Mouse (Mus musculus) hindbrain, embryonic 16.5 days (tissue): ENCODE results near the gene Pou2f1. TPM values are rescaled to one million over a fixed set of nuclear protein-coding genes. Genes with fewer than 3 reads are reported as not detected.

ENCODE experiments used
- ATAC-seq: fragments of 200-750 bp; cut with Nextera tagmentation; 2 replicates; pipeline ENCODE4 v1.8.0; 2017; ENCODE audit warnings: moderate TSS enrichment, moderate library complexity
- H3K27ac ChIP-seq: fragments of 300-500 bp; sonication (generic); 2 replicates; pipeline ENCODE4 v1.5.1; 2014; ENCODE audit warnings: low read depth, mild to moderate bottlenecking, control low read depth, low read length, moderate library complexity
- H3K27me3 ChIP-seq: fragments of 300-500 bp; sonication (generic); replicated peaks from 2 replicates; pipeline ENCODE4 v1.6.1; 2014; ENCODE audit warnings: low read length; ENCODE audit not compliant: control insufficient read depth, insufficient read depth
- H3K36me3 ChIP-seq: fragments of 300-500 bp; sonication (generic); 2 replicates; pipeline ENCODE4 v1.6.1; 2014; ENCODE audit warnings: mild to moderate bottlenecking, low read length, moderate library complexity, mixed read lengths; ENCODE audit not compliant: control insufficient read depth, insufficient read depth
- H3K4me1 ChIP-seq: fragments of 300-500 bp; sonication (generic); 2 replicates; pipeline ENCODE4 v1.6.1; 2014; ENCODE audit warnings: low read depth, low read length; ENCODE audit not compliant: control insufficient read depth, insufficient read depth
- H3K4me2 ChIP-seq: fragments of 300-500 bp; sonication (generic); 2 replicates; pipeline ENCODE4 v1.6.1; 2014; ENCODE audit warnings: mild to moderate bottlenecking, low read length, control low read depth, moderate library complexity
- H3K4me3 ChIP-seq: fragments of 300-500 bp; sonication (generic); 2 replicates; pipeline ENCODE4 v1.5.1; 2014; ENCODE audit warnings: mild to moderate bottlenecking, low read length, control low read depth, moderate library complexity
- H3K9ac ChIP-seq: fragments of 300-500 bp; sonication (generic); 2 replicates; pipeline ENCODE4 v1.6.1; 2014; ENCODE audit warnings: low read depth, mild to moderate bottlenecking, control low read depth, low read length, moderate library complexity
- H3K9me3 ChIP-seq: fragments of 300-500 bp; sonication (generic); 2 replicates; pipeline ENCODE4 v1.6.1; 2014; ENCODE audit warnings: mild to moderate bottlenecking, low read length, moderate library complexity; ENCODE audit not compliant: control insufficient read depth
- WGBS: fragments of 180-500 bp; shearing (Covaris S2); extraction: QIAGEN DNeasy Blood & Tissue Kit; methylation state at CpG from one replicate; pipeline ENCODE4 v1.1.7; 2014; 5-methylcytosine and 5-hydroxymethylcytosine counted together
- polyA plus RNA-seq: library from polyadenylated mRNA; unstranded; fragments of >200 nt; fragmentation: Nextera tagmentation; extraction: Ambion mirVana; gene quantifications from 2 replicates; pipeline ENCODE4 v1.2.1, GENCODE M21; 2015

The Pou2f1 gene
- polyA plus RNA-seq, 1 experiment from 2014 or later = 14.3 TPM

- H3K27me3 ChIP-seq = no peaks in the 10 kb centered on the region
- no peaks in the 10 kb centered on the region for H3K36me3 ChIP-seq
- no peak overlapping the region for H3K9ac ChIP-seq
- ATAC-seq = peak; percentile 60; the same call in 1 of the 2 replicates
- no peaks in the 10 kb centered on the region for H3K9me3 ChIP-seq
- H3K4me1 ChIP-seq = no peaks in the 10 kb centered on the region
- no peak overlapping the region for H3K27ac ChIP-seq
- H3K4me2 ChIP-seq = no peak overlapping the region
- H3K4me3 ChIP-seq = no peak overlapping the region
- 35% methylated on average over 4 of the region's 4 CpGs for WGBS
Measured at GRCm38 (mm10) chr1:165967027-165967654, 35.3 kb downstream of the Pou2f1 start.

GRCm38 (mm10) chr1:165966156-165966914, 36.1 kb downstream of the Pou2f1 start:
- Histone ChIP-seq H3K36me3 (no peaks in the 10 kb centered on the region), H3K4me3 (no peak overlapping the region), H3K27ac (no peak overlapping the region), H3K9me3 (no peaks in the 10 kb centered on the region), H3K4me1 (no peaks in the 10 kb centered on the region), H3K9ac (no peak overlapping the region), H3K4me2 (no peak overlapping the region), H3K27me3 (no peaks in the 10 kb centered on the region)
- peak; percentile 45; the same call in 1 of the 2 replicates for ATAC-seq
- WGBS = 35% methylated on average over 5 of the region's 5 CpGs

GRCm38 (mm10) chr1:165961676-165962364, 40.7 kb downstream of the Pou2f1 start:
- Histone ChIP-seq H3K27me3 (no peaks in the 10 kb centered on the region), H3K4me1 (no peaks in the 10 kb centered on the region), H3K9me3 (no peaks in the 10 kb centered on the region), H3K9ac (no peak overlapping the region), H3K27ac (no peak overlapping the region), H3K4me3 (no peak overlapping the region), H3K4me2 (no peak overlapping the region), H3K36me3 (no peaks in the 10 kb centered on the region)
- WGBS = 88% methylated on average over 6 of the region's 6 CpGs
- no peak for ATAC-seq

GRCm38 (mm10) chr1:165958159-165958558, 44.3 kb downstream of the Pou2f1 start:
- no peak for ATAC-seq
- H3K9ac ChIP-seq = no peak overlapping the region
- H3K4me2 ChIP-seq = no peak overlapping the region
- H3K36me3 ChIP-seq = no peaks in the 10 kb centered on the region
- H3K27ac ChIP-seq = no peak overlapping the region
- H3K4me1 ChIP-seq = no peaks in the 10 kb centered on the region
- H3K9me3 ChIP-seq = no peaks in the 10 kb centered on the region
- no peak overlapping the region for H3K4me3 ChIP-seq
- H3K27me3 ChIP-seq = no peaks in the 10 kb centered on the region

GRCm38 (mm10) chr1:165948214-165948813, 54.2 kb downstream of the Pou2f1 start:
- H3K9me3 ChIP-seq = no peaks in the 10 kb centered on the region
- no peaks in the 10 kb centered on the region for H3K27me3 ChIP-seq
- no peak overlapping the region for H3K9ac ChIP-seq
- 49% methylated on average over 2 of the region's 2 CpGs for WGBS
- H3K4me2 ChIP-seq = no peak overlapping the region
- H3K36me3 ChIP-seq = no peaks in the 10 kb centered on the region
- ATAC-seq = no peak
- H3K27ac ChIP-seq = no peak overlapping the region
- 0 out of 2 replicates have a peak, but pooled peaks cover 2% of the 10 kb centered on the region for H3K4me1 ChIP-seq
- no peak overlapping the region for H3K4me3 ChIP-seq

- Histone ChIP-seq H3K36me3 (no peaks in the 10 kb centered on the region), H3K9ac (no peak overlapping the region), H3K4me2 (no peak overlapping the region), H3K9me3 (no peaks in the 10 kb centered on the region), H3K4me3 (no peak overlapping the region), H3K27ac (no peak overlapping the region), H3K27me3 (no peaks in the 10 kb centered on the region), H3K4me1 (0 out of 2 replicates have a peak, but pooled peaks cover 2% of the 10 kb centered on the region)
- no peak for ATAC-seq
- WGBS = 95% methylated on average over 1 of the region's 1 CpGs
Measured at GRCm38 (mm10) chr1:165943270-165943669, 59.2 kb downstream of the Pou2f1 start.

GRCm38 (mm10) chr1:165935466-165935818, 67.0 kb downstream of the Pou2f1 start:
- H3K4me1 ChIP-seq = peaks cover 12% of the 10 kb centered on the region
- H3K9me3 ChIP-seq = no peaks in the 10 kb centered on the region
- H3K4me3 ChIP-seq = no peak overlapping the region
- no peak overlapping the region for H3K9ac ChIP-seq
- ATAC-seq = no peak; the same call in 1 of the 2 replicates
- no peaks in the 10 kb centered on the region for H3K27me3 ChIP-seq
- peak overlapping the region; percentile 3 for H3K4me2 ChIP-seq
- WGBS = 17% methylated on average over 2 of the region's 2 CpGs
- no peaks in the 10 kb centered on the region for H3K36me3 ChIP-seq
- H3K27ac ChIP-seq = peak overlapping the region; percentile 70

- H3K4me3 ChIP-seq = peak overlapping the region; percentile 30
- H3K9ac ChIP-seq = 0 out of 2 replicates have a peak overlapping the region, but pooled peaks have one; percentile 13
- 23% methylated on average over 7 of the region's 7 CpGs for WGBS
- peak; percentile 96 for ATAC-seq
- peaks cover 12% of the 10 kb centered on the region for H3K4me1 ChIP-seq
- H3K27ac ChIP-seq = peak overlapping the region; percentile 78
- no peaks in the 10 kb centered on the region for H3K27me3 ChIP-seq
- H3K9me3 ChIP-seq = no peaks in the 10 kb centered on the region
- no peaks in the 10 kb centered on the region for H3K36me3 ChIP-seq
- peak overlapping the region; percentile 40 for H3K4me2 ChIP-seq
Measured at GRCm38 (mm10) chr1:165934648-165935465, 67.6 kb downstream of the Pou2f1 start.
